Mouse (Mus musculus) C2C12 (cell line): ENCODE data around the gene Phb2.
"Not testable (repeated sequence)": the region's sequence is repeated elsewhere in the genome, so short reads cannot be mapped to it uniquely, and the experiment has no call there.

Experiments used
- CEBPB ChIP-seq: IDR thresholded peaks from one replicate; pipeline ENCODE4 v1.6.1; 2011; ENCODE audit warnings: low read depth, mild to moderate bottlenecking, control low read depth, moderate library complexity
- CTCF ChIP-seq: IDR thresholded peaks from one replicate; pipeline ENCODE4 v1.5.1; 2011; ENCODE audit not compliant: control insufficient read depth, insufficient read depth, insufficient read length
- MAX ChIP-seq: IDR thresholded peaks from one replicate; pipeline ENCODE4 v1.6.1; 2011; ENCODE audit warnings: mild to moderate bottlenecking, control low read depth
- MYOG ChIP-seq: IDR thresholded peaks from one replicate; pipeline ENCODE4 v1.6.1; 2011; ENCODE audit not compliant: control insufficient read depth, insufficient read length; ENCODE audit errors: extremely low read depth
- USF1 ChIP-seq: IDR thresholded peaks from one replicate; pipeline ENCODE4 v1.6.1; 2011; ENCODE audit warnings: low read depth, mild to moderate bottlenecking, control low read depth, moderate library complexity

DNA sequence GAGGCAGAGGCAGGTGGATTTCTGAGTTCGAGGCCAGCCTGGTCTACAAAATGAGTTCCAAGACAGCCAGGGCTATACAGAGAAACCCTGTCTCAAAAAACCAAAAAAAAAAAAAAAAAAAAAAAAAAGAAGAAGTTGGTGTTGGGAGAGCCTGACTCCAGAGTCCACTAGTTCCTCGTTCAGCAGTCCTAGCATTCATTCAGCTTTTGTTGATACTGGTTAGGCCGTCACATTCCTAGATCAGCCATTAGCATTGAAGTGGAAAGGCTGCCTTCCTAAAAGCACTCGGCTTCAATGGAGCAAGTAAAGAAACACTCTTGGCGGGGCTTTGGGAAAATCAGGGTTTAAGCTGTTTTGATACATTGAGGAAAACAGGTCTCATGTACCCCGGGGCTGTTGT lies 29.8 kb upstream of the Phb2 start:
- not testable (repeated sequence) for TF ChIP-seq CTCF, MYOG, MAX, USF1, CEBPB
